8 mouse cellular contexts compared by ENCODE assay signal in the genomic region with DNA sequence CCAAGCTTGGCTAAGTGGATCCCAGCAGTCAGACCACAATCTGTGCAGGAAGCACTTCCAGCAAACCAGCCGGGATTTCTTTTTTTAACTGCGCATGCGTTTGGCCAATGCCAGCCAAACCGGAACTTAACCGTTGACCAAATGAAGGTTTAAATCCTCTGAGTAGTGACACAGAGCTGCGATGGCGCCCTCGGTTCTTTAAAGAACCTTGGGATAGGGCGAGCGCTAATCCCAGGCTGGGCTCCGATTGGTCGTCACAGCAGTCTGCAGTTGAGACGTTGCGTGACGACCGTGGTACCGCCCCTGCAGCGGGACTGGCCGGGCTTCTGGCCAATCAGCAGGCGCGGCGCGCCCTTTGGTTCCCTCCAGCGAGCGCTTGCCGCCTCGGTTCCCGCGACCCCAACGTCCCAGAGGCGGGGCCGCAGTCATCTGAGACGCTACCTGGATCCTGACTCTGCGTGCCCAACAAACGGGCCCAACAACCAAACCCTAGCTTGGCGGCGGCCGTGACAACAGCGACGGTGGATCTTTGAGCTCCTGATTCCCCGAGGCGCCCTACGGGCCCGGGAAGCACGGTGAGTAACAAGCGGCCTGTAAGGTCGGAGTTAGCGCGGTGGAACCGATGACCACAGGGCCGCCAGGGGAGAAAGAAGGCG. TPM values are rescaled to one million over a fixed set of nuclear protein-coding genes. Genes with fewer than 3 reads are reported as not detected.
DNase-seq lines count a peak whose midpoint lies in the region; ATAC-seq and TF ChIP-seq lines count a peak whose summit lies in the region.

A gene (plus strand): TSS at position 387 of the 656 bp plus-strand sequence.

- TF ChIP-seq EP300 in MEL (IDR thresholded peaks at IDR 0.05; ENCODE audit: low read depth in 1 of 2, low read length in 2 of 2) = peak in 1 of 2 experiments; percentile 32; a peak in 1 of 4 replicates

- H3K79me2 ChIP-seq in MEL (ENCODE audit: control insufficient read depth, insufficient read depth, low read length, poor library complexity) = peaks cover 14% of the 10 kb centered on the region

- TF ChIP-seq RAD21 in MEL (IDR thresholded peaks at IDR 0.05; ENCODE audit: low read depth, low read length) = no peak

- peak within 1 kb of the TSS; percentile 80 for H3K27ac ChIP-seq in MEL (ENCODE audit: control insufficient read depth, low read depth, low read length)
- peak within 1 kb of the TSS; percentile 80 for H3K27ac ChIP-seq in cerebellum, adult 2 months (ENCODE audit: insufficient read depth, low read length)
- peak within 1 kb of the TSS; percentile 90 for H3K27ac ChIP-seq in forebrain, postnatal 0 days (ENCODE audit: low read depth, low read length)
- peak within 1 kb of the TSS; percentile 98 for H3K27ac ChIP-seq in lung, embryonic 15.5 days

- peak; percentile 100 for ATAC-seq in forebrain, postnatal 0 days
- peak; percentile 100 for ATAC-seq in lung, embryonic 15.5 days (ENCODE audit: borderline replicate concordance, extremely low read depth, low FRiP score, low TSS enrichment)

- no peak for TF ChIP-seq CTCF in MEL (IDR thresholded peaks at IDR 0.05 in 2 of 3, conservative IDR thresholded peaks at IDR 0.05 in 1 of 3; ENCODE audit: control insufficient read depth in 1 of 3, insufficient read depth in 1 of 3, low read depth in 2 of 3, low read length in 3 of 3, poor library complexity in 1 of 3, severe bottlenecking in 1 of 3)
- TF ChIP-seq CTCF in cerebellum, adult 2 months (IDR thresholded peaks at IDR 0.05; ENCODE audit: borderline replicate concordance, insufficient read depth, low read depth, low read length) = no peak
- peak; percentile 16; the same call in 1 of the 2 replicates for TF ChIP-seq CTCF in forebrain, postnatal 0 days (IDR thresholded peaks at IDR 0.05; ENCODE audit: low read depth)

- H3K4me3 ChIP-seq in MEL (ENCODE audit: control insufficient read depth in 1 of 2, insufficient read depth in 1 of 2, low read depth in 2 of 2, low read length in 2 of 2) = peak within 1 kb of the TSS; percentile 82 to 93
- peak within 1 kb of the TSS; percentile 90 for H3K4me3 ChIP-seq in cerebellum, adult 2 months (replicated peaks; ENCODE audit: insufficient read depth, low read depth, low read length)
- H3K4me3 ChIP-seq in forebrain, postnatal 0 days (ENCODE audit: low read depth, low read length) = peak within 1 kb of the TSS; percentile 52
- peak within 1 kb of the TSS; percentile 57 for H3K4me3 ChIP-seq in lung, embryonic 15.5 days

- H3K9ac ChIP-seq in MEL (ENCODE audit: control insufficient read depth, low read depth, low read length, poor library complexity, severe bottlenecking) = peak within 1 kb of the TSS; percentile 92
- H3K9ac ChIP-seq in forebrain, postnatal 0 days = peak within 1 kb of the TSS; percentile 60
- peak within 1 kb of the TSS; percentile 65 for H3K9ac ChIP-seq in lung, embryonic 15.5 days

- no peaks in the 10 kb centered on the region for H3K9me3 ChIP-seq in MEL (replicated peaks; ENCODE audit: insufficient read depth, low read length)
- no peaks in the 10 kb centered on the region for H3K9me3 ChIP-seq in forebrain, postnatal 0 days (ENCODE audit: low read length)
- H3K9me3 ChIP-seq in lung, embryonic 15.5 days = no peaks in the 10 kb centered on the region

- H3K36me3 ChIP-seq in MEL (ENCODE audit: control insufficient read depth in 1 of 2, insufficient read depth in 2 of 2, low read length in 2 of 2) = peaks cover 3 to 15% of the 10 kb centered on the region in 2 experiments
- H3K36me3 ChIP-seq in forebrain, postnatal 0 days (ENCODE audit: insufficient read depth) = no peaks in the 10 kb centered on the region
- peaks cover 15% of the 10 kb centered on the region for H3K36me3 ChIP-seq in lung, embryonic 15.5 days

- peak; percentile 50 to 78; a peak in 2 of 4 replicates for TF ChIP-seq POLR2A in MEL (IDR thresholded peaks at IDR 0.05; ENCODE audit: control insufficient read depth in 1 of 2, insufficient read depth in 1 of 2, low read depth in 1 of 2, low read length in 2 of 2, poor library complexity in 1 of 2)
- TF ChIP-seq POLR2A in cerebellum, adult 2 months (IDR thresholded peaks at IDR 0.05; ENCODE audit: borderline replicate concordance, insufficient read depth, low read length) = peak; percentile 82; the same call in 1 of the 2 replicates

- H3K27me3 ChIP-seq in MEL (ENCODE audit: control insufficient read depth in 1 of 2, insufficient read depth in 2 of 2, low read length in 2 of 2) = no peaks in the 10 kb centered on the region
- H3K27me3 ChIP-seq in cerebellum, adult 2 months (ENCODE audit: control insufficient read depth, insufficient read depth, low read length) = no peaks in the 10 kb centered on the region
- no peaks in the 10 kb centered on the region for H3K27me3 ChIP-seq in forebrain, postnatal 0 days (ENCODE audit: insufficient read depth, low read length)
- no peaks in the 10 kb centered on the region for H3K27me3 ChIP-seq in lung, embryonic 15.5 days

- peak; percentile 98 for DNase-seq in MEL (ENCODE audit: low read depth, low spot score)
- DNase-seq in cerebellum, adult 2 months = peak; percentile 95 to 97
- DNase-seq in forebrain, postnatal 0 days = peak; percentile 98
- peak; percentile 97 for DNase-seq in heart, postnatal 4 days
- DNase-seq in layer of hippocampus, adult 8-10 months (ENCODE audit: low spot score in 2 of 2) = peak; percentile 95
- peak; percentile 95 for DNase-seq in ovary, adult 18-20 months (ENCODE audit: low spot score)
- peak; percentile 97 for DNase-seq in thymus, postnatal 0 days (ENCODE audit: low spot score)

- under 1% methylated on average over 52 of the region's 52 CpGs for WGBS in cerebellum, adult 2 months
- WGBS in forebrain, postnatal 0 days = 2% methylated on average over 52 of the region's 52 CpGs
- 0% methylated on average over 52 of the region's 52 CpGs for WGBS in lung, embryonic 15.5 days

- peaks cover 0 to 11% of the 10 kb centered on the region in 2 experiments; a peak in 3 of 4 replicates for H3K4me1 ChIP-seq in MEL (ENCODE audit: control insufficient read depth in 1 of 2, insufficient read depth in 2 of 2, low read length in 2 of 2)
- H3K4me1 ChIP-seq in cerebellum, adult 2 months (ENCODE audit: control insufficient read depth, insufficient read depth, low read length) = no peaks in the 10 kb centered on the region
- 0 out of 2 replicates have a peak, but pooled peaks cover 5% of the 10 kb centered on the region for H3K4me1 ChIP-seq in forebrain, postnatal 0 days (ENCODE audit: insufficient read depth)
- peaks cover 16% of the 10 kb centered on the region for H3K4me1 ChIP-seq in lung, embryonic 15.5 days

- H3K4me2 ChIP-seq in forebrain, postnatal 0 days (ENCODE audit: low read depth) = peak within 1 kb of the TSS; percentile 90
- peak within 1 kb of the TSS; percentile 66 for H3K4me2 ChIP-seq in lung, embryonic 15.5 days

TF ChIP-seq in MEL, 35 proteins besides CTCF, POLR2A, EP300 and RAD21 (continues in another document):
- peak; percentile 54; the same call in 1 of the 2 replicates for TF ChIP-seq MAX (IDR thresholded peaks at IDR 0.05; ENCODE audit: low read length)
- TF ChIP-seq TCF12 (IDR thresholded peaks at IDR 0.05; ENCODE audit: low read depth, low read length) = peak; percentile 4; the same call in 1 of the 2 replicates
- peak; percentile 75 for TF ChIP-seq NELFE (IDR thresholded peaks at IDR 0.05; ENCODE audit: low read depth, low read length)
- TF ChIP-seq UBTF (IDR thresholded peaks at IDR 0.05; ENCODE audit: borderline replicate concordance, insufficient read depth, low read depth, low read length) = 0 out of 2 replicates have a peak, but pooled peaks have one; percentile 51
- TF ChIP-seq ELF1 (IDR thresholded peaks at IDR 0.05; ENCODE audit: low read depth, low read length) = peak; percentile 71
- peak; percentile 93 for TF ChIP-seq E2F4 (IDR thresholded peaks at IDR 0.05; ENCODE audit: borderline replicate concordance, low read depth, low read length)
- TF ChIP-seq SMC3 (IDR thresholded peaks at IDR 0.05; ENCODE audit: low read depth, low read length) = no peak
- TF ChIP-seq GABPA (IDR thresholded peaks at IDR 0.05; ENCODE audit: low read depth, low read length) = no peak
- TF ChIP-seq POLR2AphosphoS2 (IDR thresholded peaks at IDR 0.05; ENCODE audit: low read length) = no peak; the same call in 1 of the 2 replicates
- peak; percentile 32 for TF ChIP-seq KAT2A (conservative IDR thresholded peaks at IDR 0.05; ENCODE audit: low read depth, low read length)
- TF ChIP-seq NRF1 (IDR thresholded peaks at IDR 0.05; ENCODE audit: insufficient read depth, low read depth, low read length, poor library complexity, severe bottlenecking) = peak; percentile 77
- no peak for TF ChIP-seq CHD2 (IDR thresholded peaks at IDR 0.05; ENCODE audit: low read length)
- no peak for TF ChIP-seq GATA1 (IDR thresholded peaks at IDR 0.05; ENCODE audit: low read depth, low read length)
- no peak; the same call in 1 of the 2 replicates for TF ChIP-seq ZMIZ1 (IDR thresholded peaks at IDR 0.05; ENCODE audit: low read depth, low read length)
- 0 out of 2 replicates have a peak, but pooled peaks have one; percentile 49 for TF ChIP-seq TBP (IDR thresholded peaks at IDR 0.05; ENCODE audit: low read depth, low read length)
- no peak for TF ChIP-seq JUND (IDR thresholded peaks at IDR 0.05; ENCODE audit: low read depth, low read length)
- peak; percentile 16; the same call in 1 of the 2 replicates for TF ChIP-seq ETS1 (IDR thresholded peaks at IDR 0.05; ENCODE audit: low read depth, low read length)
- no peak for TF ChIP-seq POLR2AphosphoS5 (IDR thresholded peaks at IDR 0.05; ENCODE audit: borderline replicate concordance, low read depth, low read length)
- TF ChIP-seq USF1 (IDR thresholded peaks at IDR 0.05; ENCODE audit: low read depth, low read length) = 0 out of 2 replicates have a peak, but pooled peaks have one; percentile 27
- TF ChIP-seq MXI1 (IDR thresholded peaks at IDR 0.05; ENCODE audit: low read depth, low read length) = peak; percentile 52; the same call in 1 of the 2 replicates
- TF ChIP-seq SIN3A (IDR thresholded peaks at IDR 0.05; ENCODE audit: low read length) = peak; percentile 92
- peak; percentile 72 for TF ChIP-seq HCFC1 (IDR thresholded peaks at IDR 0.05; ENCODE audit: low read depth, low read length)

RNA-seq across cellular contexts. Expression of the gene that starts here (rescaled TPM):
- 5.0 and 5.9 TPM in 2 replicates for total RNA-seq in MEL (2012; rRNA removed)
- polyA plus RNA-seq in MEL (2012; ENCODE audit: insufficient read depth in 1 of 2, insufficient read length in 2 of 2, low read depth in 1 of 2, low replicate concordance in 2 of 2, missing spikeins in 1 of 2) = 1 to 10 TPM in 1 of 2 experiments, not detected in 1; 9.1 TPM
- 1.3 and 1.5 TPM in 2 replicates for polyA plus RNA-seq in cerebellum, adult 2 months (2012; rRNA removed)
- 1.5 and 4.2 TPM in 2 replicates for total RNA-seq in forebrain, postnatal 0 days (2014; rRNA removed)
- polyA plus RNA-seq in forebrain, postnatal 0 days (2015; fragmentation: Nextera tagmentation; extraction: Ambion mirVana) = 1.5 and 2.1 TPM in 2 replicates
- 10 to 100 TPM; 10.4 to 12.6 TPM for total RNA-seq in heart, postnatal 4 days (2021)
- under 1 TPM in 3 of 4 experiments, not detected in 1; 0.12 to 0.54 (median 0.20) TPM for total RNA-seq in layer of hippocampus, adult 8-10 months (2022)
- 15.2 and 16.6 TPM in 2 replicates for polyA plus RNA-seq in lung, embryonic 15.5 days (2015; fragmentation: Nextera tagmentation; extraction: Ambion mirVana)
- polyA plus RNA-seq in thymus, postnatal 0 days (2015; fragmentation: Nextera tagmentation; extraction: Ambion mirVana) = 10.2 and 10.9 TPM in 2 replicates

Comparison
In these comparisons a context has a peak if more than half of its experiments do, and no peak if none do; other contexts are left out.
1. Peak in every context shown above with its lines: DNase-seq, ATAC-seq, H3K4me3 ChIP-seq and H3K27ac ChIP-seq.
2. Peak in DNase-seq in layer of hippocampus, adult 8-10 months; RNA of the gene not detected or under 1 TPM.